Mouse (Mus musculus): ENCODE measurements around the gene Tmed4. TPM values are rescaled to one million over a fixed set of nuclear protein-coding genes. Genes with fewer than 3 reads are reported as not detected.

Gene Tmed4
- polyA plus RNA-seq, 1 experiment from 2014 or later, result 116 TPM

Other genes starting within 250 kb of the Tmed4 start
- gene Camk2b, start 208.5 kb downstream of the Tmed4 start, polyA plus RNA-seq (2016; fragmentation: Nextera tagmentation; extraction: Ambion mirVana), result 0.51 and 0.63 TPM in 2 replicates
- gene A730071L15Rik, start 74.8 kb downstream of the Tmed4 start, polyA plus RNA-seq (2016; fragmentation: Nextera tagmentation; extraction: Ambion mirVana), result 0.57 TPM in 2 replicates
- 56.5 and 57.3 TPM in 2 replicates for gene Nudcd3, start 74.5 kb downstream of the Tmed4 start, polyA plus RNA-seq (2016; fragmentation: Nextera tagmentation; extraction: Ambion mirVana)
- not detected in 2 replicates for gene Npc1l1, start 44.7 kb downstream of the Tmed4 start, polyA plus RNA-seq (2016; fragmentation: Nextera tagmentation; extraction: Ambion mirVana)
- 133 and 135 TPM in 2 replicates for gene Ddx56, start 7.1 kb downstream of the Tmed4 start, polyA plus RNA-seq (2016; fragmentation: Nextera tagmentation; extraction: Ambion mirVana)
- 112 and 115 TPM in 2 replicates for gene Ogdh, start 16.8 kb upstream of the Tmed4 start, polyA plus RNA-seq (2016; fragmentation: Nextera tagmentation; extraction: Ambion mirVana)
- 13.6 and 15.9 TPM in 2 replicates for gene Zmiz2, start 114.2 kb upstream of the Tmed4 start, polyA plus RNA-seq (2016; fragmentation: Nextera tagmentation; extraction: Ambion mirVana)
- gene Ppia, start 140.6 kb upstream of the Tmed4 start, polyA plus RNA-seq (2016; fragmentation: Nextera tagmentation; extraction: Ambion mirVana), result 6,009 and 6,074 TPM in 2 replicates
- 844 and 848 TPM in 2 replicates for gene H2afv, start 169.6 kb upstream of the Tmed4 start, polyA plus RNA-seq (2016; fragmentation: Nextera tagmentation; extraction: Ambion mirVana)
- gene Purb, start 201.0 kb upstream of the Tmed4 start, polyA plus RNA-seq (2016; fragmentation: Nextera tagmentation; extraction: Ambion mirVana), result 16.9 and 18.7 TPM in 2 replicates
- 0.97 and 1.0 TPM in 2 replicates for gene Myo1g, start 246.1 kb upstream of the Tmed4 start, polyA plus RNA-seq (2016; fragmentation: Nextera tagmentation; extraction: Ambion mirVana)